Mouse (Mus musculus): ENCODE data around the gene Mcmbp. TPM values are rescaled to one million over a fixed set of nuclear protein-coding genes. Genes with fewer than 3 reads are reported as not detected.

Mcmbp gene
- polyA plus RNA-seq (2012; rRNA removed): 13.2 and 19.2 TPM in 2 replicates

DNA sequence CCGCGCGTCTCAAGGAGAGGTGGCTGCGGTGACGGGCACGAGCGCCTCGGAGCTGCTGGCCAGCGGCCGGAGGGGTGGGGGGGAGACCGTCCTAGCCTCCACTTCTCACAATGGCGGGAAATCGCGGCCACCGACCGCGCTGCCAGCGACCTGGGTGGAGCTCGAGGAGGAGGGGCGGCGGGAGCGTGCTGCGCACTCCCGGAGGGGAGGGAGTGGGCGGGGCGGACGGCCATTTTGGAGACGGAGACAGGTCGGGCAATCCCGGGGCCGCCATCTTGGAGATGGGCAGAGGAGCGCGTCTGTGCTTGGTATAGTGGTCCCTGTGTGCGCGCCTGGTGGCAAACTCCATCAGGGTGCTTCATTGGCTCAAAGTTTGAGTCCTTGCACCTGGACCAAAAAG, at the start of gene Mcmbp:
Gene Mcmbp, minus strand, starts transcription at position 162 of the 400 bp plus-strand sequence.

DNA sequence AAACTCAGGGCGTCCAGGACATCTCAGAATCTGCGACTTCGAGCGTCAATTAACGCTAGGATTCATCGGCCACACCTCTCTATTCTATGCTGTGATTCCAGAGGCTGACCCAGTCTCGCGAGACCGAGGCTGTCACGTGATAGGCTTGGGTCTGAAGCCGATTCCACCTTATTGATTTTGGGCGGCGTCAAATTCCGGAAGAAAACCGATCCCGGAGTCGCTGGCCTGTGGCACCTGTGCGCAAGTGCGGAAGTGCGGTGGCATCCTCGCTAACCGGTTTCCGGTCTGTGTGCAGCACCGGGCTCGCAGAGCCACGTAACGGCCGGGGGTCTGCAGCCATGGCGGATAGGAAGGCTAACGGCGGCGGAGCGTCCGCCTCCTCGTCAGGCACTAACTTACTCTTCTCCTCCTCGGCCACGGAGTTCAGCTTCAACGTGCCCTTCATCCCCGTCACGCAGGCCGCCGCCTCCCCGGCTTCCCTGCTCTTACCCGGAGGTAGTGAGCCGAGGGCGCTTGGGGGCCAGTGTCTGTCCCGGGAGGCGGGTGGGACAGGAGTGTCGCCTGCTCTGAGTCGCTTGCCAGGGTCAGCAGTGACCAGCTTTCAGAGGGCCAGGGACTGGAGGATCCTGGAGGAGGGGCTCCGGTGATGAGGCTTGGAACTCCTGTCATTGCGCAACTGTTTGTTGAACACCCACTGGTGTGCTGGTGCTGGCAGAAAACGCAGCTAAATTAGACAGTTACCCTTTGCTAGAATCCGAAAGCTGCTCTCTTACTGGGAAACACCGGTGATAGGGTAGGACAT, 4.6 kb upstream of the Mcmbp start, which contains the start of gene Sec23ip:
Gene Sec23ip, plus strand, starts transcription at position 260 of the 802 bp plus-strand sequence.

Other genes starting within 250 kb of the Mcmbp start
- gene Bag3, start 216.9 kb downstream of the Mcmbp start, polyA plus RNA-seq (2012; rRNA removed): 42.2 and 50.7 TPM in 2 replicates
- 2.7 and 3.8 TPM in 2 replicates for gene Inpp5f, start 129.2 kb downstream of the Mcmbp start, polyA plus RNA-seq (2012; rRNA removed)
- 11.8 and 20.8 TPM in 2 replicates for gene Sec23ip, start 4.4 kb upstream of the Mcmbp start, polyA plus RNA-seq (2012; rRNA removed)